Mouse (Mus musculus) G1E (cell line): ENCODE measurements around the gene Gm21987.

ENCODE experiments used
- CTCF ChIP-seq: IDR thresholded peaks from 2 replicates; pipeline ENCODE4 v1.5.1; 2012; ENCODE audit warnings: low read depth, low read length, inconsistent platforms, mixed read lengths
- GATA1 ChIP-seq: IDR thresholded peaks from 2 replicates; pipeline ENCODE4 v1.6.1; 2012; ENCODE audit warnings: borderline replicate concordance, low read length, inconsistent platforms, mixed read lengths
- GATA2 ChIP-seq: IDR thresholded peaks from 2 replicates; pipeline ENCODE4 v1.6.1; 2012; ENCODE audit warnings: low read depth, low read length, inconsistent platforms, borderline replicate concordance
- POLR2AphosphoS5 ChIP-seq: IDR thresholded peaks from 2 replicates; pipeline ENCODE4 v1.6.1; 2012; ENCODE audit warnings: low read depth, low read length, inconsistent platforms; ENCODE audit not compliant: insufficient replicate concordance
- TAL1 ChIP-seq: conservative IDR thresholded peaks from 2 replicates; pipeline ENCODE4 v1.6.1; 2012; ENCODE audit warnings: low read depth, low read length, inconsistent platforms, mixed read lengths

DNA sequence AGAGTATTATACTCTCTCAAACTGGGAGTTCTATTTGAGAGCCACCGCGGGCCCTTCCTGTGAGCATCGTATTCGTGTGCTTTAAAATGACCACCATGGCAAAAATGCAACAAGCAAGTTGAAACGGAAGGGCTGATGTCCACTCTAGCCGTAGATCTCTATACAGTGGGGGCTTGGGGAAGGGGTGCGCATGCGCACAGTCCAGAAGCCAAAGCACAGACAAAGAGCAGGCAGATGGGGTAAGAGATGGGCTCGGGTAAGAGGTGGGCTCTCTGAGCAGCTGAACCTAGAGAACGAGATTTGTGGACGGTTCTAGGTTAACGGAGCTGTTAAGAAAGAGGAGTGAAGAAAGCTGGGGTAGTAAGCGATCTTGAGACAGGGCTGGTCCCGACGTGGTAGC, 22.5 kb upstream of the Gm21987 start:
- TF ChIP-seq GATA1, result no peak
- TF ChIP-seq CTCF, result no peak
- TF ChIP-seq TAL1, result no peak
- TF ChIP-seq POLR2AphosphoS5, result no peak
- TF ChIP-seq GATA2, result no peak
